Mouse (Mus musculus): Measurements from ENCODE around the gene Pde11a. TPM values are rescaled to one million over a fixed set of nuclear protein-coding genes. Genes with fewer than 3 reads are reported as not detected.

Gene Pde11a
- polyA plus RNA-seq, 1 experiment: 0.03 TPM

- DNase-seq (ENCODE audit: low spot score): no peak
Observed at GRCm38 (mm10) chr2:76320336-76320735, 18.2 kb downstream of the Pde11a start.

- DNase-seq (ENCODE audit: low spot score): no peak
Observed at GRCm38 (mm10) chr2:76319231-76319630, 19.3 kb downstream of the Pde11a start.

GRCm38 (mm10) chr2:76287671-76288070 lies 50.9 kb downstream of the Pde11a start:
- no peak for DNase-seq (ENCODE audit: low spot score)

GRCm38 (mm10) chr2:76286288-76286740 lies 52.3 kb downstream of the Pde11a start:
- no peak for DNase-seq (ENCODE audit: low spot score)

- no peak for DNase-seq (ENCODE audit: low spot score)
Observed at GRCm38 (mm10) chr2:76285150-76285549, 53.4 kb downstream of the Pde11a start.

GRCm38 (mm10) chr2:76283378-76284132 lies 55.0 kb downstream of the Pde11a start:
- no peak for DNase-seq (ENCODE audit: low spot score)

- DNase-seq (ENCODE audit: low spot score): no peak
Observed at GRCm38 (mm10) chr2:76269494-76269893, 69.1 kb downstream of the Pde11a start.

GRCm38 (mm10) chr2:76267335-76267734 lies 71.2 kb downstream of the Pde11a start:
- no peak for DNase-seq (ENCODE audit: low spot score)

GRCm38 (mm10) chr2:76266622-76267021 lies 72.0 kb downstream of the Pde11a start:
- no peak for DNase-seq (ENCODE audit: low spot score)

GRCm38 (mm10) chr2:76264258-76264657 lies 74.3 kb downstream of the Pde11a start:
- DNase-seq (ENCODE audit: low spot score): no peak

- no peak for DNase-seq (ENCODE audit: low spot score)
Observed at GRCm38 (mm10) chr2:76262661-76263060, 75.9 kb downstream of the Pde11a start.

- DNase-seq (ENCODE audit: low spot score): no peak
Observed at GRCm38 (mm10) chr2:76254833-76255232, 83.7 kb downstream of the Pde11a start.

- DNase-seq (ENCODE audit: low spot score): no peak
Observed at GRCm38 (mm10) chr2:76251379-76251778, 87.2 kb downstream of the Pde11a start.

GRCm38 (mm10) chr2:76248242-76248641 lies 90.3 kb downstream of the Pde11a start:
- DNase-seq (ENCODE audit: low spot score): no peak

- DNase-seq (ENCODE audit: low spot score): no peak
Observed at GRCm38 (mm10) chr2:76239175-76239574, 99.4 kb downstream of the Pde11a start.

GRCm38 (mm10) chr2:76238496-76238895 lies 100.1 kb downstream of the Pde11a start:
- DNase-seq (ENCODE audit: low spot score): no peak

GRCm38 (mm10) chr2:76237638-76238420 lies 100.7 kb downstream of the Pde11a start:
- DNase-seq (ENCODE audit: low spot score): no peak

- no peak for DNase-seq (ENCODE audit: low spot score)
Observed at GRCm38 (mm10) chr2:76220364-76221108, 118.0 kb downstream of the Pde11a start.

GRCm38 (mm10) chr2:76219540-76219939 lies 119.0 kb downstream of the Pde11a start:
- no peak for DNase-seq (ENCODE audit: low spot score)

GRCm38 (mm10) chr2:76216146-76216545 lies 122.4 kb downstream of the Pde11a start:
- no peak for DNase-seq (ENCODE audit: low spot score)

GRCm38 (mm10) chr2:76215219-76215618 lies 123.4 kb downstream of the Pde11a start:
- no peak for DNase-seq (ENCODE audit: low spot score)

- DNase-seq (ENCODE audit: low spot score): no peak
Observed at GRCm38 (mm10) chr2:76185126-76185525, 153.4 kb downstream of the Pde11a start.
